Mouse (Mus musculus) fat pad, adult 2 months (tissue): Measurements from ENCODE around the gene Man2a1.

Source experiments
- DNase-seq: peaks from one replicate; pipeline ENCODE4 v3.0.0-alpha.2; 2011; ENCODE audit warnings: low read depth, low spot score; ENCODE audit errors: extremely low read depth

Gene Man2a1

GRCm38 (mm10) chr17:64600372-64601090 lies at the start of gene Man2a1:
Man2a1 (plus strand) TSS chr17:64600736.
- DNase-seq, result no peak

GRCm38 (mm10) chr17:64553358-64553757 lies 47.2 kb upstream of the Man2a1 start:
- no peak for DNase-seq

DNA sequence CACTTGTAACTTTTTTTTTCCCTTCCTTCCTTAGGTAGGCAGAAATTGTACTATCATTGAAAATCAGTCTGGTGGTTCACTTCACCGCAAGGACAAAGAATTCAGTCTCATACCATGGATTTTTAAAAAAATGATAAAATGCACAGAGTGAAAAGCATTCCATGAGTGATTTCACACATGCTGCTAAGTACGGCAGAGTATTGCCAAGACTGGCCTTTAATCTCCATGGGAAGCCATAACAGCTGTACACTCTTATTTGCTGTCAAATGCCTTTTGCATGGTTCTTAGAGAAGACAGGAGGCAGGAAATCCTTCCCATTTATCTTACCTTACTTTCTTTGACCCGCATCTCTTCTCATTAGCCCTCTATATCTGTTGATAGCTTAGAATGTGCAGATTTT lies 45.6 kb upstream of the Man2a1 start:
- DNase-seq, result no peak

DNA sequence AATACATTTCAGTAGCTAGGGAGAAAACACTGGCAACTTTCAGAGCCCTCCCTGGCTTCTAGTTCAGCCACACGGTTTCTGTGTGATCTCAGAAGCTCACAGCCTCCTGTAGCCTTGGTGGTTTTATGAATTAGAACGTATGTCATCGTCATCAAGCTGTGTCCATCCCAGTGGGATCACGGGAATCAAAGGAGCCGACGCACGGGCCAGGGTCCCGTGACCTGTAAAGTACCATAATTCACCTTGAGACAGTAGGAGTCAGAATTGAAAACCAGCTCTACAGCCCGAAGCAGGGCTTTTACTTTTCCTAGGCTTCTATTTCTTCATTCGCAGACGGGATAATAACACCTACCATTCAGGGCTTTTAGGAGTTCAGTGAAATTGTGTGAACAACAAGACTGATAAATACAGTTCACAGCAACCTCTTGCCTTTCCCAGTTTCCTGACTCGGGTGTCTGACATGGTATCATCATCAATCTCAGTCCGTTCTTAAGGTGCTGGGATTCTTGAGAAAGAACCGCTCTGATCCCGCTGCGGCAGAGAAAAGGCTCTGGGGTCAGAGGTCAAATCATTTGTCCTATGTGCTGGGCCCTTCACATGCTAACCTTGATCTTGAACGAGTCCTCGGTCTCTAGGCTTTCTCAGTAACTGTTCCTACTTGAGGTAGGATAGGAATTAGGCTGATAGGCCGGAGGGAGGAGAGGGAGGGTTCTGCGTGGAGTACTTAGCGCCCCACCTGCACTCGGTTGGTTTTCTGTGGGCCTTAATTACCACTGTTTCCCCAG lies 43.7 kb upstream of the Man2a1 start:
- DNase-seq, result no peak

- no peak for DNase-seq
Measured at GRCm38 (mm10) chr17:64558994-64559540, 41.5 kb upstream of the Man2a1 start.

GRCm38 (mm10) chr17:64566435-64566834 lies 34.1 kb upstream of the Man2a1 start:
- DNase-seq, result no peak

- DNase-seq, result no peak
Measured at GRCm38 (mm10) chr17:64567546-64567945, 33.0 kb upstream of the Man2a1 start.

DNA sequence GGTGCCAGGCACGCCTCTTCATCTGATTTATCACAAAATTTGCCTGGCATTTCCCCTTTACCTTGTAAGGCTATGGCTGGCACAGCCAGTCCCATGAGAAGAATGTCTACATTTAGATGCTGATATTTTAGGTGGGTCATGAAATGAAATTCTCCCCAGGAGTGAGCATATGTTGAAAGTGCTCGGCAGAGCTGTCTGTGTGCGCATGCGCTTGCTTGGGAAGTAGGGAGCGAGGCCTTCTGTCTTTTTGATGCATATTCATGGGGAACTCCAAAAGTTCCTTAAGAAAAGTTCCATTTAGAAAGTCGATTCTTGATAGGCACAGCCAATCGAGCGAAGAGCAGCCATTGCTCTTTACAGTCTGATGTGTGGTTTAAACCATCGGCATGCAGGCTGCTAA lies 26.6 kb upstream of the Man2a1 start:
- DNase-seq, result no peak

- no peak for DNase-seq
Measured at GRCm38 (mm10) chr17:64575240-64575639, 25.3 kb upstream of the Man2a1 start.

DNA sequence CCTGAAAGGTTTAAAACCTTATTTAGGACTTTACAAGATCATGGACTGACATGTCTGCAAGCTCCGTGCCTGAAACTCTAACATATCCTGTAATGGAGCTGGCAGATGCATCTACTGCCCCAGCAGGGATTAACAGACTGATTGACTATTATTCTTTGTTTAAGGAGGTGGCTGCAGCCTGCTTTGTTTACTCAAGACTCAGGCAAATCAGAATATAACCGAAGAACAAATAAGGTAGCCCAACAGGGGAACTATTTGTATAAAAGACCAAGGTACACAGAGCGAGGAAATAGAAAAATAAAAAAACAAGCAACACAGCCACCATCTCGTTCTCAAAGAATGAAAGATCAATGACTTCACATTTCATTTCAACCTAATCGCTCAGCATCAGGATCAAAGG lies 23.1 kb upstream of the Man2a1 start:
- no peak for DNase-seq

- no peak for DNase-seq
Measured at GRCm38 (mm10) chr17:64578346-64578745, 22.2 kb upstream of the Man2a1 start.

DNA sequence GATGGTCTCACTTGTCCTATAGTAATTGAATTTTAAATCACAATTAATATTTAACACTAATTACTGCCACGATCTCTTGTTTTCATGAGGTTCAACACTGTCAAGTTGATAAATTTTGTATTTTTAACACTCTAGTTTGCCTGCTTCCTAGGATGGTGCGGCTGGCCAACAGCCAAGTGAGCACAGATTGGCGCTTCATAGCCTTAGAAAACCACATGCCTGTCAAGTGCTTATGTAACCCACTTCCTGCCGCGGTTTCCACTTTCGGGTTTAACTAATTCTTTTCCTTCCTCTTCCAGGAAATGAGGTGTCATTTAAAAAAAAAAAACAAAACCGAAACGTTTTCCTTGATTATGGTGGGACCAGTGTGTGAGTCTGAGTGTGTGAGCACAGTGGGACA lies 20.8 kb upstream of the Man2a1 start:
- no peak for DNase-seq

- DNase-seq, result no peak
Measured at GRCm38 (mm10) chr17:64581133-64581532, 19.4 kb upstream of the Man2a1 start.

GRCm38 (mm10) chr17:64581962-64582361 lies 18.6 kb upstream of the Man2a1 start:
- DNase-seq, result no peak

DNA sequence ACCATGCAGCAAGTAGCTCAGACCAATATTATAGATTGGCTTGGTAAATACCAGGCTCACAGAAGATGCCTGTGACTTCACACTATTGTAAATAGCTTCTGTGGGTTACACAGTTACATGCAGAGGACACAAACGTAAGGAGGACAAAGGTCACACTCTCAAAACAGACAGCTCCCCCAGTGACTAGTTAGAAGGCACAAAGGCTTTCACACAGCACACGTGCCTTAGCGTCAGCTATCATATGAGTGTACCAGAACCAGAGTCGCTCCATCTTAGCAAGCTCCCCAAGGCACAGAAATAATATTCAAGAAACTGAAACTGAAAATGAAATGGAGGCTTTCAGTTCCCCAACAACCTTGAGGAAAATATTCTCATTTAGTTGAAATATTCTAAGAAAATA lies 10.1 kb upstream of the Man2a1 start:
- no peak for DNase-seq

DNA sequence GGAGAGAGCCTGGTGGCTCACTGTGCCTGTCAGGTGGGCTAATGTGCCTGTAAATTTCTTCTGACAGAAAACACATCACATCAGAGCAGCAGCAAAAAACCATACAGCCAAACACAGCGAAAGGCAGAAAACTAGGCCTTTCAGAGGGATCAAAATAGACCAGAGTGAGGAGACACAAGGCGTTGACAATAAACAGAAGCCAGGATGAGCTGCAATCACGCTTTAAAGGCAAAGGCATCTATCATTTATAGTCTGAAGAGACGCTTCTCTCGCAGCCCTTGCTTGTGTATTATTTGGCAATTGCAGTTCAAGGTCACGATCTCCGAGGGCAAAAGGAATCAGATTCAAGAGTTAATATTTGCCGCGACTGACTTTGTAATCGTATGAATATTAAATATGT lies 9.2 kb upstream of the Man2a1 start:
- no peak for DNase-seq

DNA sequence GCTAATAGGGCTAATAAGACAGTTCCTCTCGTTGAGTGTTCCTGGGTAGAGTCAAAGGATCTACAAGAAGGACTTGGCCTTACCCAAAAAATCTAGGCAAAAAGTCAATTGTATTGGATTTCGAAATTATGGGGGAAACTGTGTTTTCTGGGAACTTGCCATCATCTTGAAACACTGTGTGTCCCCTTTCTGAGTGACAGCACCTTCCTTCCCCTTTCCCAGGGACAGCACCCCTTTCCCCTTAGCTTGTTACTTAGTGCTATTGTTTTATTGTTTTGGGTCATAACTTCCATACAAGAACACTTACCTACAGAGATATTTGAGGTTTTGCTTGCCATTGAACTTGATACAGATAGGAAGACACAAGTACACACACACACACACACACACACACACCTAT lies 8.2 kb upstream of the Man2a1 start:
- DNase-seq, result no peak

DNA sequence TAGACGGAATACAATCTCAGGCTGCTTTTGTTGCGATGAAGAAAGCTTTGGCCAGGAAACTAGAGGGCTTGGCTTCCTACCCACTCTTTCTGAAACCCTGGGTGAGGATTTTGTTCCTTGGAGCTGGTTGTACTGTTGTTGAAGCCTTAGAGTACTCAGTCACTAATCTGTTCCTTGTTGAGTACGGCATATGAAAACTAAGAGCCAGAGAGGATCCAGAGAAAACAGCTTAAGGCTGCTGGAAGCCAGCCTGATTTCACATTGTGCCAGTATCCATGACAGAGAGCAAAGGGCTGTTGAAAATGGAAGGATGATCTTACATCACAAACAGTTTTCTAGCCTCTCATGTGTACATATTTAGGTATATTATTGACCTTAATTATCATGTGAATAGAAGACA lies 7.7 kb upstream of the Man2a1 start:
- peak; percentile 88 for DNase-seq

DNA sequence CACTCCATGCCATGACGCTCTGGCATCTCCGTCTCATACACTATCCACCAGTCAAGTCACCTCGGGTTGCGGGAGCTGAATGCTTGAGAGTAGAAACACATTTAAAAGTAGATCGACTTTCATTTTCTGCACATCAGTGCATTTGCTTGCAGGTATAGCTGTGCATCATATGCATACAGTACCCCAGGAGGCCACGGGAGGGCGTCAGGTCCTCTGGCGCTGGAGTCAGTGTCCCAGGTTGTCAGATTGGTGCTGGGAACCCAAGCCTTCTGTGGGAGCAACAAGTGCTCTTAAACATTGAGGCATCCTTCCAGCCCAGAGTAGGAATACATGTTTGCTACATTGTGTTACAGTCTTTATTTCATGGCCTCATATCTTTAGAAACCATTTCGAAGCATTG lies 2.8 kb upstream of the Man2a1 start:
- no peak for DNase-seq

- DNase-seq, result no peak
Measured at GRCm38 (mm10) chr17:64599916-64600315, 620 bp upstream of the Man2a1 start.

GRCm38 (mm10) chr17:64601091-64601750 lies 685 bp downstream of the Man2a1 start:
- no peak for DNase-seq
